Mouse (Mus musculus): ENCODE results near the gene Sympk. TPM values are rescaled to one million over a fixed set of nuclear protein-coding genes. Genes with fewer than 3 reads are reported as not detected.

Sympk gene
- polyA plus RNA-seq, 1 experiment from 2014 or later: 9.6 TPM

DNA sequence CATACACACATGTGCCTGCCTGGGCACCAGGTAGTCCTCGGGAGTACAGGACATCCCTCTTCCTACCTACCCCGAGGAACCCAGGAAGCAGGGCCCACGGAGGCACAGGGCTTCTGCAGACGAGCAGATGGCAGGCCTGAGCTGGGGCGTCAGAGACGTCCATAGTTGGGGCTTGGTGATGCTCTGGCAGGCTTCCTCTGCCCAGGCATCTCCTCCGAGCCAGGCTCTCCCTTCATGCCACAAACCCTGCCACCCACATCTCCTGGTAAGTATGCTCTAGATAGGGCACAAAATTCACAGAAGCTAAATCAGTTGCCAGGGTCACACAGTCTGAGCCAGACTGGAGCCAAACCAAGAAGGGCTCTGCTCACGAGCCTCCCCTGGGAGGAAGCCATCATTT lies 26.0 kb downstream of the Sympk start:
- H3K36me3 ChIP-seq (ENCODE audit: control insufficient read depth, insufficient read depth, low read length): peaks cover 24% of the 10 kb centered on the region
- WGBS: 80% methylated on average over 8 of the region's 8 CpGs

GRCm38 (mm10) chr7:19051161-19051560 lies 27.0 kb downstream of the Sympk start:
- DNase-seq (ENCODE audit: low spot score) (no peak), ATAC-seq (ENCODE audit: low FRiP score, low TSS enrichment) (no peak)
- Histone ChIP-seq H3K4me1 (replicated peaks; ENCODE audit: control insufficient read depth, insufficient read depth) (no peaks in the 10 kb centered on the region), H3K4me3 (ENCODE audit: low read depth, low read length) (no peak overlapping the region), H3K36me3 (ENCODE audit: control insufficient read depth, insufficient read depth, low read length) (peaks cover 24% of the 10 kb centered on the region), H3K27me3 (ENCODE audit: control insufficient read depth, insufficient read depth, low read length) (no peaks in the 10 kb centered on the region), H3K9me3 (ENCODE audit: control insufficient read depth, low read length) (no peaks in the 10 kb centered on the region), H3K9ac (ENCODE audit: low read length) (no peak overlapping the region), H3K4me2 (replicated peaks; ENCODE audit: low read depth) (no peak overlapping the region), H3K27ac (replicated peaks) (no peak overlapping the region)
- TF ChIP-seq EP300 (optimal IDR thresholded peaks at IDR 0.05) (no peak), CTCF (IDR thresholded peaks at IDR 0.05; ENCODE audit: low read depth) (no peak)
- 65% methylated on average over 4 of the region's 4 CpGs for WGBS

More for the DNA sequence above, 26.0 kb downstream of the Sympk start:
- Histone ChIP-seq H3K4me3 (ENCODE audit: low read depth, low read length) (no peak overlapping the region), H3K4me1 (replicated peaks; ENCODE audit: control insufficient read depth, insufficient read depth) (no peaks in the 10 kb centered on the region), H3K27ac (replicated peaks) (no peak overlapping the region), H3K9ac (ENCODE audit: low read length) (no peak overlapping the region), H3K27me3 (ENCODE audit: control insufficient read depth, insufficient read depth, low read length) (no peaks in the 10 kb centered on the region), H3K4me2 (replicated peaks; ENCODE audit: low read depth) (no peak overlapping the region), H3K9me3 (ENCODE audit: control insufficient read depth, low read length) (no peaks in the 10 kb centered on the region)
- TF ChIP-seq EP300 (optimal IDR thresholded peaks at IDR 0.05) (no peak), CTCF (IDR thresholded peaks at IDR 0.05; ENCODE audit: low read depth) (no peak)
- ATAC-seq (ENCODE audit: low FRiP score, low TSS enrichment) (no peak), DNase-seq (ENCODE audit: low spot score) (no peak)

DNA sequence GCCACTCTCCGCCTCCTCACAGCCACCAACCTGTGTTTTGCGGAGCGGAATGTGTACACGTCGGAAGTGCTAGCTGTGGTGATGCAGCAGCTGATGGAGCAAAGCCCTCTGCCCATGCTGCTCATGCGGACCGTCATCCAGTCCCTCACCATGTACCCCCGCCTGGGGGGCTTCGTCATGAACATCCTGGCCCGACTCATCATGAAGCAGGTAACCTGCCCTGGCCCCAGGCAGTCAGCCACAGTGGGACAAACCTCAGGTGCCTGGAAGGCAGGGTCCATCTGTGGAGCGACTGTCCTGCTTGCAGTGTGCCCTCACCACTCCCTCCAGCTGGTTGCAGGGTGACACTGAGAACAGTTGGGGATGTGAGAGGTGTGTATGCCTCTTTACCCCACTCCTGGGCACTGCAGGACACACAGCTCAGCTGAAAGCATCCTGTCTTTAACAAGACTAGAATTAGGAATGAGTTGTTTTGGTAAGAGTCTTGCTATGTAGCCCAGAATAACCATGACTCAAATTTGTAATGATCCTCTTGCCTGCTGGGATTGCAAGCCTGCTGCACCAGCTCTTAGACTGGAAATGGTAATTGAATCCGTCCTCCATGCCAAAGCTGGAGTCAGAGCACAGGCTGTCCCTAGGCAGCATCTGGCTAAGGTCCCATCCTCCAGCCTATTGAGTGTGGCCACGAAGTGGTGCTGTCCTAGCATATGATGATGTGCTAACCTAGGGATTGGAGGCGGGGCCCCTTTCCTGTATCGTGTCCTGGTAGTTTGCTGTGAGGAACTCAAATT lies 28.4 kb downstream of the Sympk start:
- whole genome bisulfite sequencing: 84% methylated on average over 15 of the region's 15 CpGs
- Histone ChIP-seq H3K4me2 (replicated peaks; ENCODE audit: low read depth) (no peak overlapping the region), H3K36me3 (ENCODE audit: control insufficient read depth, insufficient read depth, low read length) (peaks cover 19% of the 10 kb centered on the region), H3K4me3 (ENCODE audit: low read depth, low read length) (no peak overlapping the region), H3K9me3 (ENCODE audit: control insufficient read depth, low read length) (no peaks in the 10 kb centered on the region), H3K27ac (replicated peaks) (no peak overlapping the region), H3K9ac (ENCODE audit: low read length) (no peak overlapping the region), H3K4me1 (replicated peaks; ENCODE audit: control insufficient read depth, insufficient read depth) (no peaks in the 10 kb centered on the region), H3K27me3 (ENCODE audit: control insufficient read depth, insufficient read depth, low read length) (no peaks in the 10 kb centered on the region)
- no peak for TF ChIP-seq EP300 (optimal IDR thresholded peaks at IDR 0.05)
- TF ChIP-seq CTCF (IDR thresholded peaks at IDR 0.05; ENCODE audit: low read depth): no peak
- DNase-seq (ENCODE audit: low spot score) (no peak), ATAC-seq (ENCODE audit: low FRiP score, low TSS enrichment) (no peak)

- Histone ChIP-seq H3K36me3 (ENCODE audit: control insufficient read depth, insufficient read depth, low read length) (peaks cover 16% of the 10 kb centered on the region), H3K27me3 (ENCODE audit: control insufficient read depth, insufficient read depth, low read length) (no peaks in the 10 kb centered on the region), H3K27ac (replicated peaks) (no peak overlapping the region), H3K9ac (ENCODE audit: low read length) (no peak overlapping the region), H3K4me2 (replicated peaks; ENCODE audit: low read depth) (no peak overlapping the region), H3K9me3 (ENCODE audit: control insufficient read depth, low read length) (no peaks in the 10 kb centered on the region), H3K4me3 (ENCODE audit: low read depth, low read length) (no peak overlapping the region), H3K4me1 (replicated peaks; ENCODE audit: control insufficient read depth, insufficient read depth) (no peaks in the 10 kb centered on the region)
- TF ChIP-seq CTCF (IDR thresholded peaks at IDR 0.05; ENCODE audit: low read depth): no peak
- ATAC-seq (ENCODE audit: low FRiP score, low TSS enrichment): no peak
- 85% methylated on average over 7 of the region's 7 CpGs for WGBS
- DNase-seq (ENCODE audit: low spot score): no peak
Observed at GRCm38 (mm10) chr7:19053136-19053532, 29.0 kb downstream of the Sympk start.

- peak; percentile 67 for DNase-seq (ENCODE audit: low spot score)
- H3K9ac ChIP-seq (ENCODE audit: low read length): no peak within 1 kb of the TSS
- H3K4me2 ChIP-seq (replicated peaks; ENCODE audit: low read depth): no peak within 1 kb of the TSS
- TF ChIP-seq CTCF (IDR thresholded peaks at IDR 0.05; ENCODE audit: low read depth): peak; percentile 75
- no peak for TF ChIP-seq EP300 (optimal IDR thresholded peaks at IDR 0.05)
- no peak within 1 kb of the TSS for H3K4me3 ChIP-seq (ENCODE audit: low read depth, low read length)
- no peaks in the 10 kb centered on the region for H3K4me1 ChIP-seq (replicated peaks; ENCODE audit: control insufficient read depth, insufficient read depth)
- no peak within 1 kb of the TSS for H3K27ac ChIP-seq (replicated peaks)
- H3K9me3 ChIP-seq (ENCODE audit: control insufficient read depth, low read length): no peaks in the 10 kb centered on the region
- no peaks in the 10 kb centered on the region for H3K27me3 ChIP-seq (ENCODE audit: control insufficient read depth, insufficient read depth, low read length)
- WGBS: 31% methylated on average over 33 of the region's 33 CpGs
- peak; percentile 40 for ATAC-seq (ENCODE audit: low FRiP score, low TSS enrichment)
- H3K36me3 ChIP-seq (ENCODE audit: control insufficient read depth, insufficient read depth, low read length): peaks cover 11% of the 10 kb centered on the region
Observed at GRCm38 (mm10) chr7:19054047-19054776, 30.0 kb downstream of the Sympk start, which contains the start of gene Rsph6a. Rsph6a (plus strand) TSS chr7:19054690.

GRCm38 (mm10) chr7:19054777-19055076 lies 30.6 kb downstream of the Sympk start:
- Histone ChIP-seq H3K4me2 (replicated peaks; ENCODE audit: low read depth) (no peak overlapping the region), H3K27ac (replicated peaks) (no peak overlapping the region), H3K9me3 (ENCODE audit: control insufficient read depth, low read length) (no peaks in the 10 kb centered on the region), H3K4me1 (replicated peaks; ENCODE audit: control insufficient read depth, insufficient read depth) (no peaks in the 10 kb centered on the region), H3K27me3 (ENCODE audit: control insufficient read depth, insufficient read depth, low read length) (no peaks in the 10 kb centered on the region), H3K9ac (ENCODE audit: low read length) (no peak overlapping the region), H3K4me3 (ENCODE audit: low read depth, low read length) (no peak overlapping the region), H3K36me3 (ENCODE audit: control insufficient read depth, insufficient read depth, low read length) (peaks cover 7% of the 10 kb centered on the region)
- DNase-seq (ENCODE audit: low spot score) (no peak), ATAC-seq (ENCODE audit: low FRiP score, low TSS enrichment) (peak; percentile 9; the same call in 1 of the 2 replicates)
- 73% methylated on average over 9 of the region's 9 CpGs for WGBS
- TF ChIP-seq EP300 (optimal IDR thresholded peaks at IDR 0.05): no peak
- TF ChIP-seq CTCF (IDR thresholded peaks at IDR 0.05; ENCODE audit: low read depth): no peak

Measured in stomach, postnatal 0 days (tissue).